Mouse (Mus musculus) heart, embryonic 14.5 days (tissue): ENCODE measurements at regions not wholly inside any gene's neighbourhood (a gene's known extent, or its start where the extent isn't known, plus 50 kb on each side); places are given as distances from the start of the nearest gene placed in this dataset.
A peak's percentile ranks its signal among the peaks of the same experiment; 100 is the strongest.
"Not testable (repeated sequence)": the region's sequence is repeated elsewhere in the genome, so short reads cannot be mapped to it uniquely, and the experiment has no call there.

ENCODE experiments used
- ATAC-seq: fragments of 200-750 bp; cut with Nextera tagmentation; 2 replicates; pipeline ENCODE4 v1.8.0; 2017; ENCODE audit warnings: low read depth, moderate TSS enrichment; ENCODE audit not compliant: insufficient number of reproducible peaks, insufficient read depth, low FRiP score
- H3K27ac ChIP-seq, 2 experiments: fragments of 200-500 bp in 1 of 2; fragments of 300-500 bp in 1 of 2; sonication (generic) in 1 of 2; replicated peaks in 1 of 2; 2 replicates each; pipeline ENCODE4 v1.5.1; 2012 to 2014; ENCODE audit warnings: low read depth in 2 of 2, low read length in 2 of 2, control low read depth in 1 of 2, mild to moderate bottlenecking in 1 of 2, mixed read lengths in 1 of 2; ENCODE audit not compliant: control insufficient read depth in 1 of 2, insufficient read depth in 1 of 2
- H3K27me3 ChIP-seq: fragments of 300-500 bp; sonication (generic); 2 replicates; pipeline ENCODE4 v1.6.1; 2014; ENCODE audit warnings: mild to moderate bottlenecking, low read length, control low read depth; ENCODE audit not compliant: control insufficient read depth, insufficient read depth
- H3K36me3 ChIP-seq: fragments of 300-500 bp; sonication (generic); 2 replicates; pipeline ENCODE4 v1.6.1; 2014; ENCODE audit warnings: mild to moderate bottlenecking, control low read depth, low read length, mixed read lengths; ENCODE audit not compliant: control insufficient read depth, insufficient read depth
- H3K4me1 ChIP-seq, 2 experiments: fragments of 200-500 bp in 1 of 2; fragments of 300-500 bp in 1 of 2; sonication (generic) in 1 of 2; 2 replicates each; pipeline ENCODE4 v1.6.1; 2012 to 2014; ENCODE audit warnings: low read length in 2 of 2, control low read depth in 1 of 2, mixed read lengths in 1 of 2; ENCODE audit not compliant: control insufficient read depth in 2 of 2, insufficient read depth in 2 of 2
- H3K4me2 ChIP-seq: fragments of 300-500 bp; sonication (generic); 2 replicates; pipeline ENCODE4 v1.6.1; 2014; ENCODE audit warnings: mild to moderate bottlenecking, low read length
- H3K4me3 ChIP-seq, 2 experiments: fragments of 200-500 bp in 1 of 2; fragments of 300-500 bp in 1 of 2; sonication (generic) in 1 of 2; 2 replicates each; pipeline ENCODE4 v1.5.1; 2012 to 2014; ENCODE audit warnings: low read length in 2 of 2, mild to moderate bottlenecking in 2 of 2, control low read depth in 1 of 2, low read depth in 1 of 2, moderate library complexity in 1 of 2; ENCODE audit not compliant: control insufficient read depth in 1 of 2, insufficient read depth in 1 of 2
- H3K9ac ChIP-seq: fragments of 300-500 bp; sonication (generic); 2 replicates; pipeline ENCODE4 v1.6.1; 2014; ENCODE audit warnings: mild to moderate bottlenecking, low read length
- H3K9me3 ChIP-seq: fragments of 300-500 bp; sonication (generic); 2 replicates; pipeline ENCODE4 v1.6.1; 2016; ENCODE audit warnings: low read length, control low read depth; ENCODE audit not compliant: control insufficient read depth
- WGBS: fragments of 180-500 bp; shearing (Covaris S2); extraction: QIAGEN DNeasy Blood & Tissue Kit; methylation state at CpG from one replicate; pipeline ENCODE4 v1.1.7; 2014; 5-methylcytosine and 5-hydroxymethylcytosine counted together

DNA sequence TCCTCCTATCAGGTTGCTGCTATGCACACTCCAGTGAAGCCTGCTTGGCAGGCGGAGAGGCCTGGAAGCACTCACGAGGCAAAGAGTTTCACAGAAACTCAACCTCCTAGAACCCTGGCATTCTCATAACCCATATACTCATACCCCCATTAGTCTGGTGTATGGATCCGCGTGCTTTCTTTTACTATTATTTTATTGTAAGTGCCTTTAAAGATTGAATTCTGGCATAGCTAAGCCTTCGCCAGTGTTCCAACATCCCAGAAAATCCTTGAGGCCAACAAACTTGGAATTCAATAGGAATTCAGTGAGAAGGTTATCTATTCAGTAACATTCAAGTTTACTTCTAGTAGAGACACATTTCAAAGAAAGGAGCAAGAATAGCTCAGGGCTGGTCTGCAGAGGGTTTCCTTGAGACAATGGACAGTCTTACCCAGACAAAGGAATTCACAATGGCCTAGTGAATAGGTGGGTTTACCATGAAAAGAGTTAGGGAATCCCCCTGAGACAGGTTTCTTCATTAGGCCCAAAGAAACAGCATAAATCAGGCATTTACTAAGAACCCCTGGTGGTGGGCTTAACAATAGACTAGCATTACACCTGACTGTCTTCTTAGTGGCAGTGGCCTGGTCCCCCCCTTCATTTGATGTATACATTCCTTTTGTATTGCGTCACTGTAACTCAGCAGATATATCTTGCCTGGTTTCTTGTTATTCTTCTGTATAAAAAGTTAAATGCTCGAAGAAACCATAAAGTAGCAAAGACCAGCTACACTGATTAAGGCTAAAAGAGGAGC is 80.8 kb upstream of the Gm15446 start:
- not testable (repeated sequence) for H3K36me3 ChIP-seq, H3K4me2 ChIP-seq, H3K4me1 ChIP-seq, H3K4me3 ChIP-seq, H3K9me3 ChIP-seq, H3K27ac ChIP-seq, ATAC-seq, H3K27me3 ChIP-seq, H3K9ac ChIP-seq
- 79% methylated on average over 7 of the region's 7 CpGs for WGBS

- 87% methylated on average over 2 of the region's 2 CpGs for WGBS
- Histone ChIP-seq H3K9ac (peak overlapping the region; percentile 68; the same call in 1 of the 2 replicates), H3K4me3 (peak overlapping the region; percentile 50 to 53; a peak in 2 of 4 replicates), H3K4me2 (peak overlapping the region; percentile 66)
- H3K4me1 ChIP-seq, H3K9me3 ChIP-seq, H3K36me3 ChIP-seq, H3K27me3 ChIP-seq, H3K27ac ChIP-seq, ATAC-seq: not testable (repeated sequence)
These were observed 79.0 kb upstream of the Gm15446 start for GRCm38 (mm10) chr5:109844236-109844635.

DNA sequence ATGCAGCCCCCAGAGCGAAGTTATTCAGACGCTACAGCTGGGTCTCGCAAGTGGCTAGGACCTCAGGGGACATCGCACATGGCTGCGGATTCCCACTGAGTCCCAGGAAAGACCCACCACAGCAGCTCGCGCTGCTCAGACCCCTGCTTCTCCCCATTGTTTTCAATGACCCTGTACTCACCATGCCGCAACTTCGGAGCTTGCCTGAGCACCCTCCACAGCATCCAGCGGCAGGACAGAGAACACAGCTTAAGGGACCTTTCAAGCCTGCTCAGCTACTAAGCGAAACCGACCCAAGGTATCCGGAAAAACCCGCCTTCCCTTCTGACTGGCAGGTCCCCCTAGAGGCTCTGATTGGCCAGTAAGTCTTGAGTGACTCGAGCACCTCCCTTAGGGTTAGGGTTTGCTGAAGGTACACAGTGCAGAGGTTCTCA is 78.4 kb upstream of the Gm15446 start:
- H3K9ac ChIP-seq = peak overlapping the region; percentile 68
- peak overlapping the region; percentile 50 to 53 for H3K4me3 ChIP-seq
- no peak overlapping the region for H3K27ac ChIP-seq
- H3K36me3 ChIP-seq = no peaks in the 10 kb centered on the region
- H3K4me1 ChIP-seq = no peaks in the 10 kb centered on the region
- peak overlapping the region; percentile 66 for H3K4me2 ChIP-seq
- 9% methylated on average over 15 of the region's 15 CpGs for WGBS
- no peak for ATAC-seq
- H3K9me3 ChIP-seq = no peaks in the 10 kb centered on the region
- no peaks in the 10 kb centered on the region for H3K27me3 ChIP-seq

DNA sequence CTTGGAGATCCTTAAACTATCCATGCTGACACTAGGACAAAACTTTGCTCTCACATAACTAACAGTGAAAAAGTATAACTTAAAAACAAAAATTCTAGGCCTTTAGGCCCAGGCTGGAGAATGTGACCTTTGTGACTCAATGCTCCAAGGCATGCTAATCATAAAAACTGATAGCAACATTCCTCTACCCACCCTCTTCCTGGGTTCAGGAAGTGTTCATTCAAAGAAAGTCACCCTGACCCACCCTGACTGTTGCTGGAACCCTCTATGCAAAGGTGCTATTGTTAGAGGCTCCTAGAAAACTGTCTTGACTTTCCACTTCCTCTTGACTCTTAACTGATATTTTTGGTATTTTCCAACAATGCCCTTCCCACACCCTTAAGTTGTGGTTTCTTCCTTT is 72.0 kb upstream of the Gm15446 start:
- not testable (repeated sequence) for H3K4me1 ChIP-seq, H3K9me3 ChIP-seq, H3K4me2 ChIP-seq, H3K27me3 ChIP-seq, ATAC-seq, H3K36me3 ChIP-seq, H3K9ac ChIP-seq, H3K4me3 ChIP-seq, H3K27ac ChIP-seq

- no peaks in the 10 kb centered on the region for H3K36me3 ChIP-seq
- no peaks in the 10 kb centered on the region for H3K27me3 ChIP-seq
- no peak overlapping the region for H3K27ac ChIP-seq
- no peak overlapping the region for H3K4me2 ChIP-seq
- no peak for ATAC-seq
- WGBS = 71% methylated on average over 4 of the region's 4 CpGs
- H3K9ac ChIP-seq = no peak overlapping the region
- no peaks in the 10 kb centered on the region for H3K9me3 ChIP-seq
- no peaks in the 10 kb centered on the region for H3K4me1 ChIP-seq
- no peak overlapping the region for H3K4me3 ChIP-seq
These were observed 62.8 kb upstream of the Gm15446 start for GRCm38 (mm10) chr5:109860402-109860801.

GRCm38 (mm10) chr5:109864517-109864916 is 58.7 kb upstream of the Gm15446 start:
- ATAC-seq, H3K36me3 ChIP-seq, H3K9me3 ChIP-seq, H3K9ac ChIP-seq, H3K27ac ChIP-seq, H3K4me3 ChIP-seq, H3K4me1 ChIP-seq, H3K4me2 ChIP-seq, H3K27me3 ChIP-seq: not testable (repeated sequence)

DNA sequence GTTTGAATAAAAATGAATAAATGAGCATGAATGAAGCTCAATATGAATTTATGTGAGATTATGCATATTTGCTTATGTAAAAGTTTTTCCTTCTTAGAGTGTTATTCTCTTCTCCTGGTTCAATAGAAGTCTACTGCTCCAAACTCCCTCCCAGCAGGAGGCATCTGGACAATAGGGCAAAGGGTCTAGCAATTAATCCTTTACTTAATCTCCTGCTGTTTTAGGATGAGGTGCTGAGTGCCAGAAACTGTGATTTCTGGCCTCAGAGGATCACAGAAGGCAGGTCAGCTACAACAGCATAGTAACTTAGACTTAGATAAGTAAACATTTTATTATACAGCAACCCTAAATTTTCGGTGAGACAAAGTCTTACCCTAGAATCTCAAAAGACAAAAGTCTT is 57.6 kb upstream of the Gm15446 start:
- Histone ChIP-seq H3K27me3 (no peaks in the 10 kb centered on the region), H3K27ac (no peak overlapping the region), H3K9me3 (no peaks in the 10 kb centered on the region), H3K4me1 (no peaks in the 10 kb centered on the region), H3K9ac (no peak overlapping the region), H3K36me3 (no peaks in the 10 kb centered on the region), H3K4me2 (no peak overlapping the region), H3K4me3 (no peak overlapping the region)
- ATAC-seq = no peak
- WGBS = 85% methylated on average over 1 of the region's 1 CpGs
